Mouse (Mus musculus) mammary gland, adult 2 months (tissue): ENCODE results near the gene Rnase10. TPM values are rescaled to one million over a fixed set of nuclear protein-coding genes. Genes with fewer than 3 reads are reported as not detected.

ENCODE experiments used
- polyA plus RNA-seq: library from polyadenylated mRNA; depleted of rRNA; stranded (reverse); fragments of >200 nt; gene quantifications from 2 replicates; pipeline ENCODE4 v1.2.3, GENCODE M21; 2012; ENCODE audit warnings: low replicate concordance; rRNA removed

Rnase10 gene
- 0.38 and 0.83 TPM in 2 replicates for polyA plus RNA-seq

GRCm38 (mm10) chr14:51007152-51007801 lies at the start of gene Rnase10:
Gene Rnase10 (plus strand): TSS chr14:51007751.

GRCm38 (mm10) chr14:51041769-51042168 lies 34.2 kb downstream of the Rnase10 start, which contains the start of gene Rnase9:
Gene Rnase9 (minus strand): TSS chr14:51041869.

GRCm38 (mm10) chr14:51050063-51050462 lies 42.5 kb downstream of the Rnase10 start, which contains the start of gene Rnase11:
Gene Rnase11 (minus strand): TSS chr14:51050163.

GRCm38 (mm10) chr14:51057401-51057831 lies 49.9 kb downstream of the Rnase10 start, which contains the start of gene Rnase12:
Gene Rnase12 (minus strand): TSS chr14:51057661.

Other genes with a start within 250 kb of the Rnase10 start
- gene Ttc5, start 222.2 kb upstream of the Rnase10 start, polyA plus RNA-seq, result 22.2 and 29.4 TPM in 2 replicates
- gene Ccnb1ip1, start 200.0 kb upstream of the Rnase10 start, polyA plus RNA-seq, result not detected in 2 replicates
- gene Parp2, start 199.9 kb upstream of the Rnase10 start, polyA plus RNA-seq, result 13.0 and 34.5 TPM in 2 replicates
- gene Tep1, start 137.2 kb upstream of the Rnase10 start, polyA plus RNA-seq, result 42.0 and 46.3 TPM in 2 replicates
- 2.2 and 24.0 TPM in 2 replicates for gene Klhl33, start 110.2 kb upstream of the Rnase10 start, polyA plus RNA-seq
- gene Osgep, start 82.9 kb upstream of the Rnase10 start, polyA plus RNA-seq, result 91.2 and 179 TPM in 2 replicates
- 32.1 and 70.1 TPM in 2 replicates for gene Apex1, start 82.8 kb upstream of the Rnase10 start, polyA plus RNA-seq
- gene Pip4p1, start 76.9 kb upstream of the Rnase10 start, polyA plus RNA-seq, result 100 and 139 TPM in 2 replicates
- gene Pnp, start 76.7 kb upstream of the Rnase10 start, polyA plus RNA-seq, result 32.2 and 73.1 TPM in 2 replicates
- gene Gm49342, start 63.2 kb upstream of the Rnase10 start, polyA plus RNA-seq, result 13.4 and 26.9 TPM in 2 replicates
- gene Pnp2, start 51.8 kb upstream of the Rnase10 start, polyA plus RNA-seq, result 1.5 and 3.5 TPM in 2 replicates
- not detected in 2 replicates for gene Rnase9, start 34.1 kb downstream of the Rnase10 start, polyA plus RNA-seq
- not detected in 2 replicates for gene Rnase11, start 42.4 kb downstream of the Rnase10 start, polyA plus RNA-seq
- not detected in 2 replicates for gene Rnase12, start 49.9 kb downstream of the Rnase10 start, polyA plus RNA-seq
- gene Olfr750, start 66.7 kb downstream of the Rnase10 start, polyA plus RNA-seq, result not detected in 2 replicates
- gene Rnase4, start 83.3 kb downstream of the Rnase10 start, polyA plus RNA-seq, result 251 and 590 TPM in 2 replicates
- 13.7 and 30.3 TPM in 2 replicates for gene Ang, start 83.4 kb downstream of the Rnase10 start, polyA plus RNA-seq
- not detected in 2 replicates for gene Eddm3b, start 106.7 kb downstream of the Rnase10 start, polyA plus RNA-seq
- 32.8 and 44.9 TPM in 2 replicates for gene Rnase6, start 116.2 kb downstream of the Rnase10 start, polyA plus RNA-seq
- gene Rnase1, start 139.0 kb downstream of the Rnase10 start, polyA plus RNA-seq, result 0.23 and 1.6 TPM in 2 replicates
- gene Rnase2b, start 154.5 kb downstream of the Rnase10 start, polyA plus RNA-seq, result 1.9 TPM in 1 of 2 replicates, not detected in the other
- gene Ang2, start 191.4 kb downstream of the Rnase10 start, polyA plus RNA-seq, result not detected in 2 replicates
- not detected in 2 replicates for gene Ear14, start 195.6 kb downstream of the Rnase10 start, polyA plus RNA-seq
- gene Rnase2a, start 248.4 kb downstream of the Rnase10 start, polyA plus RNA-seq, result 0.20 TPM in 1 of 2 replicates, not detected in the other